Mouse (Mus musculus): Measurements from ENCODE around the gene Dazl. TPM values are rescaled to one million over a fixed set of nuclear protein-coding genes. Genes with fewer than 3 reads are reported as not detected.
A peak's percentile ranks its signal among the peaks of the same experiment; 100 is the strongest.

Gene Dazl
- polyA plus RNA-seq (2012; ENCODE audit: insufficient read depth, insufficient read length, missing spikeins) = not detected in 2 replicates

GRCm38 (mm10) chr17:50293241-50293731 lies at the start of gene Dazl:
TSS of gene Dazl (minus strand) at chr17:50293636.
- Histone ChIP-seq H3K4me1 (ENCODE audit: control insufficient read depth, insufficient read depth, low read length) (no peaks in the 10 kb centered on the region), H3K4me3 (ENCODE audit: insufficient read depth, low read length) (peak within 1 kb of the TSS; percentile 61), H3K27ac (ENCODE audit: insufficient read depth, low read depth, low read length) (peak within 1 kb of the TSS; percentile 27; the same call in 1 of the 2 replicates)
- TF ChIP-seq POLR2A (IDR thresholded peaks at IDR 0.05; ENCODE audit: borderline replicate concordance, low read depth, low read length) (no peak), CTCF (IDR thresholded peaks at IDR 0.05; ENCODE audit: low read depth, low read length) (no peak)

- Histone ChIP-seq H3K27ac (ENCODE audit: insufficient read depth, low read depth, low read length) (no peak overlapping the region), H3K4me3 (ENCODE audit: insufficient read depth, low read length) (no peak overlapping the region), H3K4me1 (ENCODE audit: control insufficient read depth, insufficient read depth, low read length) (peaks cover 6% of the 10 kb centered on the region)
- TF ChIP-seq CTCF (IDR thresholded peaks at IDR 0.05; ENCODE audit: low read depth, low read length) (no peak), POLR2A (IDR thresholded peaks at IDR 0.05; ENCODE audit: borderline replicate concordance, low read depth, low read length) (no peak)
Observed at GRCm38 (mm10) chr17:50341850-50342544, 48.6 kb upstream of the Dazl start.

- TF ChIP-seq POLR2A (IDR thresholded peaks at IDR 0.05; ENCODE audit: borderline replicate concordance, low read depth, low read length) (no peak), CTCF (IDR thresholded peaks at IDR 0.05; ENCODE audit: low read depth, low read length) (no peak)
- Histone ChIP-seq H3K4me3 (ENCODE audit: insufficient read depth, low read length) (no peak overlapping the region), H3K27ac (ENCODE audit: insufficient read depth, low read depth, low read length) (no peak overlapping the region), H3K4me1 (ENCODE audit: control insufficient read depth, insufficient read depth, low read length) (no peaks in the 10 kb centered on the region)
Observed at GRCm38 (mm10) chr17:50338901-50339300, 45.5 kb upstream of the Dazl start.

- Histone ChIP-seq H3K4me3 (ENCODE audit: insufficient read depth, low read length) (no peak overlapping the region), H3K4me1 (ENCODE audit: control insufficient read depth, insufficient read depth, low read length) (peaks cover 8% of the 10 kb centered on the region), H3K27ac (ENCODE audit: insufficient read depth, low read depth, low read length) (no peak overlapping the region)
- TF ChIP-seq CTCF (IDR thresholded peaks at IDR 0.05; ENCODE audit: low read depth, low read length) (no peak), POLR2A (IDR thresholded peaks at IDR 0.05; ENCODE audit: borderline replicate concordance, low read depth, low read length) (no peak)
Observed at GRCm38 (mm10) chr17:50335776-50336175, 42.3 kb upstream of the Dazl start.

- no peak overlapping the region for H3K4me3 ChIP-seq (ENCODE audit: insufficient read depth, low read length)
- peaks cover 16% of the 10 kb centered on the region for H3K4me1 ChIP-seq (ENCODE audit: control insufficient read depth, insufficient read depth, low read length)
- TF ChIP-seq CTCF (IDR thresholded peaks at IDR 0.05; ENCODE audit: low read depth, low read length) = no peak
- TF ChIP-seq POLR2A (IDR thresholded peaks at IDR 0.05; ENCODE audit: borderline replicate concordance, low read depth, low read length) = no peak
- no peak overlapping the region for H3K27ac ChIP-seq (ENCODE audit: insufficient read depth, low read depth, low read length)
Observed at GRCm38 (mm10) chr17:50334694-50335093, 41.3 kb upstream of the Dazl start.

GRCm38 (mm10) chr17:50332012-50332300 lies 38.5 kb upstream of the Dazl start:
- TF ChIP-seq POLR2A (IDR thresholded peaks at IDR 0.05; ENCODE audit: borderline replicate concordance, low read depth, low read length) (no peak), CTCF (IDR thresholded peaks at IDR 0.05; ENCODE audit: low read depth, low read length) (no peak)
- no peak overlapping the region for H3K4me3 ChIP-seq (ENCODE audit: insufficient read depth, low read length)
- peaks cover 16% of the 10 kb centered on the region for H3K4me1 ChIP-seq (ENCODE audit: control insufficient read depth, insufficient read depth, low read length)
- H3K27ac ChIP-seq (ENCODE audit: insufficient read depth, low read depth, low read length) = no peak overlapping the region

GRCm38 (mm10) chr17:50331171-50332011 lies 38.0 kb upstream of the Dazl start:
- no peak overlapping the region for H3K27ac ChIP-seq (ENCODE audit: insufficient read depth, low read depth, low read length)
- TF ChIP-seq POLR2A (IDR thresholded peaks at IDR 0.05; ENCODE audit: borderline replicate concordance, low read depth, low read length) (no peak), CTCF (IDR thresholded peaks at IDR 0.05; ENCODE audit: low read depth, low read length) (no peak)
- peaks cover 16% of the 10 kb centered on the region for H3K4me1 ChIP-seq (ENCODE audit: control insufficient read depth, insufficient read depth, low read length)
- no peak overlapping the region for H3K4me3 ChIP-seq (ENCODE audit: insufficient read depth, low read length)

GRCm38 (mm10) chr17:50330245-50330644 lies 36.8 kb upstream of the Dazl start:
- H3K4me1 ChIP-seq (ENCODE audit: control insufficient read depth, insufficient read depth, low read length) = peaks cover 16% of the 10 kb centered on the region
- H3K27ac ChIP-seq (ENCODE audit: insufficient read depth, low read depth, low read length) = no peak overlapping the region
- no peak overlapping the region for H3K4me3 ChIP-seq (ENCODE audit: insufficient read depth, low read length)
- no peak for TF ChIP-seq POLR2A (IDR thresholded peaks at IDR 0.05; ENCODE audit: borderline replicate concordance, low read depth, low read length)
- TF ChIP-seq CTCF (IDR thresholded peaks at IDR 0.05; ENCODE audit: low read depth, low read length) = no peak

GRCm38 (mm10) chr17:50324658-50325057 lies 31.2 kb upstream of the Dazl start:
- Histone ChIP-seq H3K27ac (ENCODE audit: insufficient read depth, low read depth, low read length) (no peak overlapping the region), H3K4me1 (ENCODE audit: control insufficient read depth, insufficient read depth, low read length) (no peaks in the 10 kb centered on the region), H3K4me3 (ENCODE audit: insufficient read depth, low read length) (no peak overlapping the region)
- no peak for TF ChIP-seq CTCF (IDR thresholded peaks at IDR 0.05; ENCODE audit: low read depth, low read length)
- no peak for TF ChIP-seq POLR2A (IDR thresholded peaks at IDR 0.05; ENCODE audit: borderline replicate concordance, low read depth, low read length)

- no peak overlapping the region for H3K27ac ChIP-seq (ENCODE audit: insufficient read depth, low read depth, low read length)
- no peak overlapping the region for H3K4me3 ChIP-seq (ENCODE audit: insufficient read depth, low read length)
- no peaks in the 10 kb centered on the region for H3K4me1 ChIP-seq (ENCODE audit: control insufficient read depth, insufficient read depth, low read length)
- no peak for TF ChIP-seq CTCF (IDR thresholded peaks at IDR 0.05; ENCODE audit: low read depth, low read length)
- no peak for TF ChIP-seq POLR2A (IDR thresholded peaks at IDR 0.05; ENCODE audit: borderline replicate concordance, low read depth, low read length)
Observed at GRCm38 (mm10) chr17:50318810-50319209, 25.4 kb upstream of the Dazl start.
